Mouse (Mus musculus) gastrocnemius, postnatal 36 days (tissue): ENCODE results near the gene Rnf213. TPM values are rescaled to one million over a fixed set of nuclear protein-coding genes. Genes with fewer than 3 reads are reported as not detected.

Experiments used
- DNase-seq, 2 experiments: peaks; one replicate each; pipeline ENCODE4 v3.0.0; 2022
- intact Hi-C: fragments of 180-260 bp; cut with DNase I; formaldehyde crosslinking; loops from one replicate; pipeline ENCODE4 v1.15.1; 2025
- total RNA-seq, 2 experiments: library from RNA; stranded (reverse); gene quantifications; 2 replicates each; pipeline ENCODE4 v1.2.3; 2021

Gene Rnf213
- total RNA-seq, 2 experiments from 2014 or later: 4.6 to 4.9 TPM

DNA sequence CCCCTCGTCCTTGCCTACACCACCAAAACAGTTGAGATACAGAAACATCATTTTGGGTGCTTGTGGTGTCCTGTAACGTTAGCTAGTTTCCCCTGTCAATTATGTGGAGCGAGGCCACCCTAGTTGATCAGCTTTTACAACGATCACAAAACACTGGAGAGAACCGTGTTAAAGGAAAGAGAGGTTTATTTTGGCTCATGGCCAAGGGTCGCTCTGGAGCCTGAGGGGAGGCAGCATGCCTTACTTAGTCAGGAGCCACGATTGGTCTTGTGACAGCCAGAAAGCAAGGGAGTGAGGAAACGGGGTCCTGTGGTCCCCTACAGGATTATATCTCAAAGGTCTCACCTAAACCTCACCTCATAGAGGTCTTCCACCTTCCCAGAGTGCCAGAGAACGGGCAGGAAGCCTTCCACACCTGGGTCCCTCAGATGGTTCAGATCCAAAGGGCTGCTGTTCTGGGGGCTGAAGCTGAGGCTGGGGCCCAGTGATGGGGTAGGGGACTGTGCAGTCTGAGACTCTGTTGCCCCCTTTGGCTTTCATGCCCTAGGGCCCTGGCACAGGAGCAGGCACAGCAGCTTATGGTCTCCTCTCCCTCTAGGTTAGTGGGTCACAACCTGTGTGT is 120.2 kb downstream of the Rnf213 start:
- intact Hi-C loops: no loop called here
- DNase-seq: no peak

DNA sequence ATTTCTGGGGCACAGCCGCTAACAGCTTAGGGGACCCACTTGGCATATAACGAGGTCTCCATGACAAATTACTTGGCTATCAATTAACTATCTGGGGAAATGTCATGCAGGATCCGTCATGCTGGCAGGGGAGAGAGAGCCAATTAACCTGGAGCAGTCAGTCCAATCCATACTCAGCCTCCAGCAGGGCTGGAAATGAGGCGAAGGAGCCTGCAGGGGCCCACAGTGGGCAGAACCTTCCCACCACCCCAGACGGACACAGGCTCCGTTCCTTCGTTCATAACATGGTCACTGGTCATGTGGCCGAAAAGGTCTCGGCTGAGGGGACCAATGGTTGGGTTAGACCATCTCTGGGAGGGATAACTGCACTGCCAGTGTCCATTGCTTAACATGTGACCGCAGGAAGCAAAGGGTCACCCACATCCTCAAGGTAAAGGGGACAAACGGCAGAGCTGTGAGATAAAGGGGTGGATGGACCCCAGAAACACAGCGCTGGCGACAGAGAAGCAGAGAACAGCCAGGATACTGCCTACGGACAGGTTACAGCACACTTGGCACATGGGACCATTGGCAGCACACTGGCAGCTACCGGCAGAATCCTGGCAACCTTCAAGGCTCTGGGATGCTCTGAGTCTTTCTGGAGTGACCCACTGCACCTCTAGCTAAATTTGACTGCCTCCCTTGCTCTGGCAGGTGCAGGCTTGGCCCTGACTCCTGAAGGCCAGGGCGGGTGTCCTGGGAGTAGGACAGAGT is 121.4 kb downstream of the Rnf213 start:
- DNase-seq: no peak
- intact Hi-C loops: no loop called here

DNA sequence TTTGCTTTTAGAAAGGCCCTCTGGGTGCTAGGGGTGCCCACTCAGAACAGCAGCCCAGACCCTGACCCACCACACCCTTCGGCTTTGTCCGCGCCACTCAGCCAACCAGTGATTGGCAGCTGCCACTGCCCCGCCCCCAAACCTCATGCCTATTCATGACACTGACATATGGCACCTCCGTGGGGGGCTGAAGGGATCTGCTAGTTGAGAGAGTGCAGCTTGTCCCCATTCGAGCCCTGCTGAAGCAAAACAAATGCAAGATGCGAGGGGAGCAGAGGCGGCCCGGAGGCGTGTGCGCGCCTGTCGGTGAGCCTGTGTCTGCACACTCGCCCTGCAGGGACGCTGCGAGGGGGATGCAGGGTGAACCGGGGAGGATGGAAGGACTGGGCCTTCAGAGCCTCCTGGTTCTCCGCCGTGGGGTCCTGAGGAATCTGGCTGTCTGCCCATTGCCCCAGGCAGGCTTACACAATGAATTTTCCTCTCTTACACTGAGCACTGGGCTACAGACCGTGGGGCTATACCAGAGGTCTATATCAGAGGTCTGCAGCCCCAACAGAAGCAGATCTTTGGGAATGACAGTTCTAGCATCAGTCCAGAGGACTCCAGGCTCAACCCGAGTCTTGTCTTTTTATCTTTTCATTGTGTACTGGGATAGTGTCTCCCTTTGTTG is 122.2 kb downstream of the Rnf213 start:
- no peak for DNase-seq
- intact Hi-C loops: no loop called here

DNA sequence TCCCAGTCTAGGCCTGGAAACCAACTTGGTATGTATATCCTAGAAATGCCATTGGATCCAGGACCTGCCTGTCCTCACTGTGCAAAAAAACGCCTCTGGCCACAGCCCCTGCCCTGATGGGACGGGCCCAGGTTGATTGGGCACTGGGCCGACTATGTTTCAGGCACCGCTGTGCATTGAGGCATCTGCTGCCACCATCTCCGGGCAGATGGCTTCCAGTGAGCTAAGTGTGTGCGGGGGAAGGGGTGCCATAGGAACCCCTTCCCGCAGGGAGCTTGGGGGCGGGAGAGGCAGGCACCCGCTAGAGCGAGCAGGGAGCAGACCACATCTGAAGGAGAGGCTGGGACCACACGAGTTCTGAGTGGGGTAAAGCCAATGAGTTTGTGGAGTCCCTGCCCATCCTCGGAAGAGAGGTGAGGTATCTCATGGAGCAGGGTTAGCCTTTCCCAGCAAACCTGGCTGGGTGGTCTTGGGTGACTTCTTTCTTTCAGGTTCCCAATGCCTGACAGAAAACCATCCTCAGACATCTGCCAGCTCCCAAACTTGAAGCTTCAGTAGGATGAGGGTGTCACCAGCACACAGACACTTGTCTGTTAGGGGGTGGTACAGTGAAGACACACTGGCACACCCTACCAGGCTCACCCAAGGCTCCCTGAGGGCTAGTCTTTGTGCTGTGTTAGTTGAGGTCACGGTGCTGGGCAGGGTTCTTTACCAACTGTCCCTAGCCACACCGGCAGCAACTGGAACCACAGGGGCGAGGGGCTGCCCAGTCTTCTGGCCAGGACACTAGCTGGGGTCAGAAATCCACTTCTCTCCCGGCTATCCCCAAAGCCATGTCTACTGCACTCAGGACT is 123.2 kb downstream of the Rnf213 start:
- intact Hi-C loops: no loop called here
- no peak for DNase-seq

DNA sequence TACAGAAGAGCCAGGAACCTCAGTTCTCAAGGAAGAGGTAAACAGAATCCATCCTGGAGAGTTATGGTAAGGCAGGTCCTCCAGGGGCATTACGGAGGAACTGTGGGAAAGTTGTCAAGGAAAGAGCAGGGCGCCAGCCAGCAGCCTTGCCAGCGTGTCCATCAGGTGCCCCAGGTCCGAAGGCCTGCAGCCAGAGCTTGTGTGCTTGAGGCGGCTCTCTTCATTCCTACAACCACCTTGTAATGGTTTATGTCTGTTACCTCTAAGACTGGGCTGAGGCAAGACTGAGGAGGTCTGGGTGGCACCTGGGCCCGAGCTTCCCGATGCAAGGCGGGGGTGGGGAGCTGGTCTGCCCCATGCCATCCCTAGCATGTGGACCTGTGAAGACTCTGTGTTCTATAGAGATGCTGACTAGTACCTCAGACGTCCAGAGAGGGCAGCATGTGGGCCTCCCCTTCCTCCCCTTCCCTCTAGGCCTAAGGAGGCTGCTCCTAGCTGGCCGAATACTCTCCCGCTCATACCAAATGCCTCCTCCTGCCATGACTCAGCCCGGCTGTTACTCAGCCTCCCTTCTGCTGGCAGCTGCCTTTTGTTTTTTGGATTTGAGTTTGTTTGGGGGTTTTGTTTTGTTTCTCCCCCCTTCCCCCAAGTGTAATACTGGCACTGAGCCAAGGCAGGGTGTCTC is 123.9 kb downstream of the Rnf213 start:
- intact Hi-C loops: no loop called here
- no peak for DNase-seq

DNA sequence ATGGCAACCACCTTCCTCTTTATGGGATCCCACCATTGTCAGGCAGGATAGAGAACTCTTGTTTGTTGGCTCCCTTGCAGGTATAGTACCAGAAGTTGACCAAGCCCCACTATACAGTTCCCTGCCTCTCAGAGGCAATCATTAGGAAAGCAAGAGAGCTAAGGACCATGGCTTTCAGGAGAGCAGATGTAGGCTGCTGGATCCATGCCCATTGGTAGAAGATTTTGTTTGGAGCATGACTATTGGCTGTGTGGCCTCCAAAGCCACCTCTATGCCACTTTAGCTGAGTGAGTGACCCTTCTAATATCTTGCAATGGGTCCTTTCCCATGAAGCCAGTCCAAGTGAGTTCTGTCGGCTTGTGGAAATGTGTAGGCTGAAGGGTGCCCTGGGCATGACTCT is 126.5 kb downstream of the Rnf213 start:
- DNase-seq: no peak
- intact Hi-C loops: no loop called here

DNA sequence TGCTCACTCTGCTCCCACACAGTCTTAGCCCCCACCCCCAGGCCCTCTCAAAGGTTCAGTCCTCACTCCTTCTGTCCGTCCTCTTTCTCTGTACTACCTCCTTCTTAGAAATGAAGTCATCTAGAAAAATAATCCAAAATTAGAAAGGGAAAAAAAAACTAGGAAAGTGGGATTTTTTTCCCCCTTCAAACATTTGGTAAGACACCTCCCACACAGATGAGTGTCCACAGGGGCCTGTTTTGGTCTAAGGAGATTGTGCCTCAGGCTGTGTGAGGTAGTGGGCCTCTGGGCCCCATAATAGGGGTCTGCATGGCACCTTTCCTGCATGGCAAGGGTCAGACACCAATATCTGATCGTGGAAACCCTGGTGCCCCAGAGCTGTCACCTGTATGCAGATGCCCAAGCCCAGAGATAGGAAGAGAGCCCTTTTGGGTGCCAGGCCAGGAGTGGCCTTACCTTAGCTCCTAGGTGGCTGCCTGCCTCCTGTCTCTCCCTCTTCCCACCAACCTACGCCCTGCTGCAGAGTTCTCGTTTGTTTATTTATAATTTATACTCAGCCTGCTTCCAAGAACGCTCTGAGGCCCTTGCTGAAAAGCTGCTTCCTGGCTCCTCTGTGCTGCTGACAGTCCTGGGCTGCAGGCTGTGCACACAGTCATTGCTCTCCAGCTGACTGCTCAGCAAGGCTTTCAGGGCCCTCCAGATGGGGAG is 127.3 kb downstream of the Rnf213 start:
- no peak for DNase-seq
- intact Hi-C loops: no loop called here

DNA sequence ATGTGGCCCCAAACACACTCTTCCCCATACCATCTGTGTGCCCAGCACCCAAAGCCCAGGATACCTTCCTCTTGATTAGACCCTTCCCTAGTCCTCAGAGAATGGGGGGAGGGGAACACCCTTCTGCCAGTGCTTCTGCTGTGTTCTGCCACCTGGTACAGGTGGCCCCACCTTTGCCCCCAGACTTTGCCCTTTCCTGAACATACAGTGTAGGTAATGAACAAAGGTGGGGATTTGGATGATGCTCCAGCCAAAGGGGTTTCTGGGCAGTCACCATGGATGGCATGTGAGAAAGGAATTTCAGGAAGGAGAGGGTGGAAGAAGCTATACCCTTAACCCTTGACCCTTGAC is 127.8 kb downstream of the Rnf213 start:
- DNase-seq: no peak
- intact Hi-C loops: no loop called here

DNA sequence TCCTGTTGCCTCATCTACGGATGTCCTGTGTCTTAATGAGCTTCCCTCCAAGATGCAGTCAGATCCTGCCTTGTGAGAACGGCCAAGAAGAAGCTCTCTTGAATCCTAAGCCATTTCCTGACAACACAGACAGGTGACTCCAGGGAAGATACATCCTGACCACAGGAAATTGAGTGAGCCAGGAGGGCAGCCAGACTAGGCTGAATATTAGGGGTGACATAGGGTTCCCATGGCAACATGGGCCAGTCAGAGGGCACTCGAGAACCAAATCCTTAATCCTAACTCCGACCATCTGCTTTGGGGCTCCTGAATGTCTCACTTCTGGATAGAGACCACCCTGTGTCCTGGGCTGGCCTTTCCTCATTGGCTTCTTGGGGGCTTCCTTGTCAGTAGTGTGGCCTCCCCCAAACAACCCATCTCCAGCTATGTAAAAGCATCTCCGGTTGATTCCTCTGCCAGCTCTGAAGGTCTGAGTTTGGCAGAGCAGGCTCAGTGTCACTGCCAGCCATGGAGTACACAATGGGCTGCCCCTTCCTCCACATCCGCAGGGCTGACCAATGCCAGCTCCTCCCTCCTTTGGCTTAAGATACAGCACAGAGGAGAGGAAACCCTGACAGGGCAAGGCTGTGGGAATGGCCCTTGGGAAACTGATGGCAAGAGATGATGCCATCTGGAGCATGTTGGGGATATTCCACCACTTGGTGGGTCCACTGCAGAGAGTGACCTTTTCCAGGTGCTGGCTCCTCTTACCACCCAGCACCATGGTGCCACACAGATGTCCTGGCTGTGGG is 129.2 kb downstream of the Rnf213 start:
- intact Hi-C loops: no loop called here
- no peak for DNase-seq

DNA sequence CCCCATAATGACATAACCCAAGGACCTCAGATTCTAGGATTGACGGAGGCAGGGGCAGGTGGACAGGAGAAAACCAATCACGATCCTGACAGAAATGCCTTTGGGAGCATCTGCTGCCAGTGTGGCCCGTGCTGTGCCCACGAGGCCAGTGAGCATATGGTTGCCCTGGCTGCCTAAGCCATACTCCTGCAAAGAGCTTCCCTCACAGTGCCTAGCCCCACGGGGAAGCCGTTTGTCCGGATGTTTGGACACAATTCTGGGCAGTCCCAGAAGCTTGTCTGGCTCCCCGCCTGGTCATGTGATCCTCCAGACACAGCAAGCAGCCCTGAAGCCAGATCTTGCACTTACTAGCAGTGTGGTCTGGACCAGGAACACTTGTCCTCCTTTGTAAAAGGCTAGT is 129.9 kb downstream of the Rnf213 start:
- DNase-seq: no peak
- intact Hi-C loops: no loop called here

DNA sequence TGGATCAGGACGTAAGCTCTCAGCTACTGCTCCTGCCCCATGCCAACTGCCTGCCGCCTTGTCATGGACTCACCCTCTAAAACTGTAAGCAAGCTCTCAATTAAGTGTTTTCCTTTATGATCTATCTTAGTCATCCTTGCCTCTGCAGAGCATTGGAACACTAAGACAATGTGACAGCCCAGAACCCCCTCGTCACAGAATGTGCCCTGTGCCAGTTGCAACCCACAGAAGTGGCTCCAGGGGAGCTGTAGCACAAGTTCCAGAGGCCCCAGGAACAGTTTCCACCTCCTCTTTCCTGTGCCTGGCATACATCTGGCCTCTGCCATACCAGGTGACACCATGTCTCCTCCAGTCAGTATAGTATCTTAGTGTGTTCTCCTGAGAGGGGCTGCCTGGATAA is 130.5 kb downstream of the Rnf213 start:
- intact Hi-C loops: no loop called here

DNA sequence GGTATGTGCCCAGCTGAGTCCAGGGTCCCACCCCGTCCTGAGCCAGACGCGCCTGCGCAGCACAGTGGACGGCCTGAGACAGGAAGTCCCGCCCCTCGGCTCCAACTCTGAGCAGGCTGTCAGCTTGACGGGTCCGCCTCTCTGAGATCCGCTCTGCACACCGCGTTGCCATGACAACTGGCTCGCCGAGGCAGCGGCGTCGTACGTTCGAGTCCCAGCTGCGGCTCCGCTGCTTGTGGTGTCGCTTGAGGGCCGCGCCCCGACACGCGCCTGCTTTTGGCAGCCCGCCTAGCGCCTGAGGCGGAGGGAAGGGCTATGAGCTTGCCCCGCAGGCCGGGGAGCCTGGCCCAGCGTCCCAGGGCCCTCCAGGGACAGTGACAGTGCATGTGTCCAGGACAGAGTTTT is 131.6 kb downstream of the Rnf213 start:
- peak; percentile 68 to 82 for DNase-seq
- intact Hi-C loops: no loop called here

More for the DNA sequence above, 130.5 kb downstream of the Rnf213 start:
- DNase-seq: no peak

DNA sequence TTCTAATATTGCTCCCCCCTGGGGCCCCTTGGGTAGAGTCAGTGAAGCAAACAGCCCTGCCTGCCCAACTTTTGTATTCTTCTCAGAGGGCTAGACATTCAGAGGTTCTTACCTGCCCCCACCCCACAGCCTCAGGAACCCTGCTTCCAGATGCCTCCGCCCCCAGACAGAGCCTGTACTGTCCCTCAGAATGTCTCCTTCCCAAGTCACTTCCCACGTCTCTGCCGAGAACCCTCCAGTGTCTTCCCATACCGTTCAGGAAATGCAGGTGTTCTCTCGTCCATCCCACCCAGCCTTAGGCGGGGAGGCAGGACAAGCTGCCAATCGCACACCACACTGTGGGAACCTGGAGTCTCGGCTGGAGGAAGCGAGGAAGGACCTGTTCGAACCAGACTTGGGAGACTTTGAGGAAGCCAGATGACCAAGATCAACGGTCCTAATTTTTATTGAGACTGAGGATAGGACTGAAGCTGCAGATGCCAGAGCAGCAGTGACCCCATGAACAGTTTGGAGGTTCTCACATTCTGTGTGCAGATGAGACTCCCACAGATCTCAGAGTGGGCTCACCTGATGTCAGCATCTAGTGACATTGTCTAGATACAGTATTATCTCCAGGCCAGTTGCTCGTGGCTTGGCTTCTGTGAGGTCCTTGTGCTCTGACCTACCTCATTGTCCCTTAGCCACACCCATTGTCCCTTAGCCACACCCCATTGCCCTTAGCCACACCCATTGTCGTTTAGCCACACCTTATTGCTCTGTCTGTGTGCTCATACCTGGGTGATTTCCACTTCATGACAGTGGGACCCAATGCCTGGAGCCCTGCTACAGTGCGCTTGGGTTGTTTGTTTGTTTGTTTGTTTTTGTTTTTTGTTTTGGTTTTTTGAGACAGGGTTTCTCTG is 133.4 kb downstream of the Rnf213 start:
- intact Hi-C loops: no loop called here
- DNase-seq: no peak

DNA sequence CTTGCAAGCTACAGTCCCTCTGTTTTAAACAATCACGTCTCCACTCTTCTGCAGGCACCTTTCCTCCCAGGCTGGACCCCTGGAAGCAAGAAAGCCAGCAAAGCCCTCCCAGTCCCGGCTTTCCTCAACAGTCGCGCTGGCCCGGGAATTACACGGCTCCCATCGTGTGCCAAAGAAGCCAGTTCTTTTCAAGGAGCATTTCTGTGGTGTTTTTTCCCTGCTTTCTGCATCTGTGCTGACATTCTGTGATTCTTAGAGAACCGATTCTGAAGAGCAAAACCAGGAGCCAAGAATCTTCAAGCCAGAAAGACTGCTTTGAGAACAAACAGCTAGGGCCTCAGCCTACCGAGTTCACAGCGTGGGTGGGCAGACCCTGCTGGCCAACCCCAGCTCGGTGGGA is 136.0 kb downstream of the Rnf213 start:
- no peak for DNase-seq
- intact Hi-C loops: no loop called here

DNA sequence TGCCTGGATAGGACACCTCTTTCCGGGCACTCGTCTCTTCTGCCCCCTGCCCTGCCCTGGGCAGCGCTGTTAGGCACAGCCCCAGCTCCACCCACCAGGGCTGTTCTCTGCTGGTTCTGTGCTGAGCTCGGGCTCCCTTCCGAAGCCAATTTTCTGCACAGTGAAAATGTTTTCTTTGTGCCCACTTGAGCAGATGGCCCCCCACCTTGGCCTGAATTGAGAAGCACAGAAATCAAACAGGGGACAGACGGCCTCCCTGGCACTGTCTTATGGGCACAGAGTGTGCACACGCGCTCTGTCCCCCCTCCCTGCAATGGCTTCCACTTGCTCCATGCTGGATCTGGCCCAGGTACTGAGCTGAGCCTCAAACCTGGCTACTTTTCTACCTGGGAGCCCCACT is 139.6 kb downstream of the Rnf213 start:
- DNase-seq: no peak
- intact Hi-C loops: no loop called here

DNA sequence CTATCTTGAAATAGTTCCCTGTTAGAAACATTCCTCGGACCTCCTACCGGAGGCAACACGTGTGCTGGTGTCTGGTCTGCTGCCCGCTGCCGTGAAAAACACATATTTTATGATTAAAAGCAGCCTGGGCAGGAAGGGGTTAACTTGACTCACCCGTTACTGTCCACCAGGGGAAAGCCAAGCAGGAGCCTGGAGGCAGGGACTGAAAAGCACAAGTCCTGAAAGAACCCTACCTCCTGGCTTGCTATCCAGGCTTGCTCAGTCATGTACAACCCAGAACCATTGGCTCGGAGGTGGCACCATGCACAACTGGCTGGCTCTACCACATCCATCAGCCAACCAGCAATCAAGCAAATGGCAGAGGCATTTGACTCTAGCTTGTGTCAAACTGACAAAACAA is 140.8 kb downstream of the Rnf213 start:
- no peak for DNase-seq
- intact Hi-C loops: no loop called here
